9 mouse cellular contexts compared by ENCODE assay signal in genomic region chr10:83729492-83729891, GRCm38 (mm10). TPM values are rescaled to one million over a fixed set of nuclear protein-coding genes. Genes with fewer than 3 reads are reported as not detected.
DNase-seq lines count a peak whose midpoint lies in the region; ATAC-seq and TF ChIP-seq lines count a peak whose summit lies in the region.
"Had no signal": no experiment of that assay in that cellular context is flagged by ENCODE, and none has a peak within 500 bp of the region (broad histone marks: within the 10 kb centered on the region; RNA-seq: fewer than 3 reads in every experiment).

No protein-coding gene starts in this region.

- no peak overlapping the region for H3K4me2 ChIP-seq in hindbrain, embryonic 14.5 days (replicated peaks)
- H3K4me2 ChIP-seq: lung, embryonic 15.5 days had no signal

- peak; percentile 89 for TF ChIP-seq CTCF in Patski (IDR thresholded peaks at IDR 0.05)
- TF ChIP-seq CTCF in cerebellum, adult 2 months (IDR thresholded peaks at IDR 0.05; ENCODE audit: borderline replicate concordance, insufficient read depth, low read depth, low read length): peak; percentile 90

- peaks cover 3% of the 10 kb centered on the region for H3K4me1 ChIP-seq in cerebellum, adult 2 months (ENCODE audit: control insufficient read depth, insufficient read depth, low read length)
- H3K4me1 ChIP-seq in hindbrain, embryonic 14.5 days (replicated peaks; ENCODE audit: control insufficient read depth, insufficient read depth, low read length): no peaks in the 10 kb centered on the region

- no peak for TF ChIP-seq POLR2A in cerebellum, adult 2 months (IDR thresholded peaks at IDR 0.05; ENCODE audit: borderline replicate concordance, insufficient read depth, low read length)

- H3K27ac ChIP-seq in cerebellum, adult 2 months (ENCODE audit: insufficient read depth, low read length): no peak overlapping the region
- no peak overlapping the region for H3K27ac ChIP-seq in hindbrain, embryonic 14.5 days
- H3K27ac ChIP-seq: lung, embryonic 15.5 days had no signal

- POLR2A ChIA-PET in Patski (lab: Charles Lee): interaction anchor here (0.6 kb wide), 1 partner anchor 541 kb away, joined by 3 read pairs; no protein-coding TSS in a partner anchor

- no peaks in the 10 kb centered on the region for H3K36me3 ChIP-seq in hindbrain, embryonic 14.5 days (replicated peaks; ENCODE audit: control insufficient read depth, insufficient read depth)
- H3K36me3 ChIP-seq: lung, embryonic 15.5 days had no signal

- peak; percentile 54 for ATAC-seq in Patski
- peak; percentile 95 for ATAC-seq in frontal cortex, adult (ENCODE audit: low TSS enrichment)
- ATAC-seq in hindbrain, embryonic 14.5 days (ENCODE audit: low FRiP score): 0 out of 2 replicates have a peak, but pooled peaks have one; percentile 51
- peak; percentile 86 for ATAC-seq in megakaryocyte progenitor cell, adult 5-6 weeks (replicated peaks; ENCODE audit: poor library complexity)

- no peaks in the 10 kb centered on the region for H3K9me3 ChIP-seq in hindbrain, embryonic 14.5 days (ENCODE audit: control insufficient read depth, low read length)
- H3K9me3 ChIP-seq: lung, embryonic 15.5 days had no signal

- CTCF ChIA-PET in Patski (lab: Charles Lee): interaction anchor here (1.2 to 2.0 kb wide), 10 partner anchors 9 to 141 kb away, joined by 3 to 11 read pairs (median 4); partner anchors contain the start of gene Appl2

- WGBS in cerebellum, adult 2 months: 30% methylated on average over 7 of the region's 7 CpGs
- WGBS in hindbrain, embryonic 14.5 days: 24% methylated on average over 7 of the region's 7 CpGs

- peak; percentile 15 for DNase-seq in Patski (ENCODE audit: low read depth, low spot score)
- DNase-seq in cerebellum, adult 2 months: peak; percentile 82 to 93
- peak; percentile 86 for DNase-seq in hindbrain, embryonic 14.5 days (ENCODE audit: low spot score)
- peak; percentile 84 to 87 for DNase-seq in layer of hippocampus, postnatal 14 days (ENCODE audit: low spot score in 2 of 2)
- peak; percentile 92 to 95 for DNase-seq in right cerebral cortex, adult 2 months (ENCODE audit: low spot score in 2 of 2)
- peak; percentile 78 for DNase-seq in urinary bladder, postnatal 10 days (ENCODE audit: low spot score)

- H3K27me3 ChIP-seq in Patski: no peaks in the 10 kb centered on the region
- H3K27me3 ChIP-seq in cerebellum, adult 2 months (ENCODE audit: control insufficient read depth, insufficient read depth, low read length): no peaks in the 10 kb centered on the region
- no peaks in the 10 kb centered on the region for H3K27me3 ChIP-seq in hindbrain, embryonic 14.5 days (ENCODE audit: control insufficient read depth, insufficient read depth, low read length)
- H3K27me3 ChIP-seq: lung, embryonic 15.5 days had no signal

- H3K9ac ChIP-seq in hindbrain, embryonic 14.5 days: no peak overlapping the region
- H3K9ac ChIP-seq: lung, embryonic 15.5 days had no signal

- in situ Hi-C loops in Patski (cut with MboI; ENCODE audit: low pct_unique_long_range_greater_than_20kb): no loop called here

- no peak overlapping the region for H3K4me3 ChIP-seq in cerebellum, adult 2 months (replicated peaks; ENCODE audit: insufficient read depth, low read depth, low read length)
- H3K4me3 ChIP-seq in hindbrain, embryonic 14.5 days (replicated peaks; ENCODE audit: low read length): no peak overlapping the region
- H3K4me3 ChIP-seq: lung, embryonic 15.5 days had no signal

RNA-seq across cellular contexts. Expression of gene 1500009L16Rik, which starts 6.8 kb away (rescaled TPM):
- 4.4 TPM for polyA plus RNA-seq in Patski (2021)
- polyA plus RNA-seq in cerebellum, adult 2 months (2012; rRNA removed): 17.9 and 18.8 TPM in 2 replicates
- polyA plus RNA-seq in hindbrain, embryonic 14.5 days (2014; fragmentation: Nextera tagmentation; extraction: Ambion mirVana): 87.9 and 88.7 TPM in 2 replicates
- total RNA-seq in layer of hippocampus, postnatal 14 days (2021): 10 to 100 TPM; 22.7 to 25.6 TPM
- total RNA-seq in megakaryocyte progenitor cell, adult 5-6 weeks (2015): 0.64 and 1.2 TPM in 2 replicates
- 0.47 and 0.75 TPM in 2 replicates for total RNA-seq in megakaryocyte progenitor cell, adult 5-6 weeks (2017)

Comparison
In these comparisons a context has a peak if more than half of its experiments do, and no peak if none do; other contexts are left out.
1. DNase-seq: peak in every context shown above with its lines; median percentile 94 in right cerebral cortex, adult 2 months; 88 in cerebellum, adult 2 months; 86 in hindbrain, embryonic 14.5 days; 86 in layer of hippocampus, postnatal 14 days; 78 in urinary bladder, postnatal 10 days; 15 in Patski.